Mouse (Mus musculus): ENCODE data around the gene Tsc2. TPM values are rescaled to one million over a fixed set of nuclear protein-coding genes. Genes with fewer than 3 reads are reported as not detected.

Gene Tsc2
- total and polyA plus RNA-seq, 3 experiments = 9.1 to 69.8 (median 35.2) TPM

GRCm38 (mm10) chr17:24677500-24678080 is 45.2 kb upstream of the Tsc2 start:
- no peak for TF ChIP-seq CHD1 (IDR thresholded peaks at IDR 0.05; ENCODE audit: low read depth, low read length)
- TF ChIP-seq PAX5 (IDR thresholded peaks at IDR 0.05; ENCODE audit: low read length) = no peak
- TF ChIP-seq RCOR1 (conservative IDR thresholded peaks at IDR 0.05; ENCODE audit: low read depth, low read length) = no peak
- no peak for TF ChIP-seq E2F4 (IDR thresholded peaks at IDR 0.05; ENCODE audit: insufficient replicate concordance, low read depth, low read length)
- no peak for TF ChIP-seq POLR2A (IDR thresholded peaks at IDR 0.05; ENCODE audit: low read depth, low read length)
- TF ChIP-seq HCFC1 (IDR thresholded peaks at IDR 0.05; ENCODE audit: low read depth, low read length) = no peak
- no peak for TF ChIP-seq JUN (IDR thresholded peaks at IDR 0.05; ENCODE audit: insufficient read depth, low read depth, low read length)
- no peak for TF ChIP-seq ZKSCAN1 (IDR thresholded peaks at IDR 0.05; ENCODE audit: borderline replicate concordance, low read depth, low read length)
- TF ChIP-seq CTCF (conservative IDR thresholded peaks at IDR 0.05 in 1 of 2, IDR thresholded peaks at IDR 0.05 in 1 of 2; ENCODE audit: low read depth in 2 of 2, low read length in 2 of 2) = no peak
- TF ChIP-seq MYC (IDR thresholded peaks at IDR 0.05; ENCODE audit: low read depth, low read length) = no peak
- Histone ChIP-seq H3K27ac (ENCODE audit: insufficient read depth, low read depth) (no peak overlapping the region), H3K79me2 (replicated peaks; ENCODE audit: control insufficient read depth, extremely low read depth, insufficient read depth, poor library complexity, severe bottlenecking) (peaks cover 35% of the 10 kb centered on the region), H3K4me3 (replicated peaks in 1 of 3; ENCODE audit: low read depth in 2 of 3, low read length in 2 of 3, poor library complexity in 1 of 3) (no peak overlapping the region), H3K4me1 (ENCODE audit: control insufficient read depth in 1 of 2, insufficient read depth in 2 of 2) (peaks cover 0 to 33% of the 10 kb centered on the region in 2 experiments; a peak in 2 of 4 replicates), H3K27me3 (replicated peaks) (no peaks in the 10 kb centered on the region), H3K9me3 (replicated peaks; ENCODE audit: low read length) (no peaks in the 10 kb centered on the region), H3K36me3 (replicated peaks in 1 of 2; ENCODE audit: control insufficient read depth in 1 of 2, insufficient read depth in 1 of 2, low read length in 1 of 2) (peaks cover 65 to 89% of the 10 kb centered on the region in 2 experiments), H3K4me2 (ENCODE audit: insufficient read depth, low read depth, poor library complexity, severe bottlenecking) (no peak overlapping the region), H3K9ac (ENCODE audit: insufficient read depth, low read depth) (no peak overlapping the region)
- in situ Hi-C loops (cut with MboI; ENCODE audit: low pct_ligation_motif_present, low pct_unique_long_range_greater_than_20kb, low sequenced_read_pairs) = no loop called here
- dilution Hi-C loops (cut with MboI; ENCODE audit: extremely low pct_ligation_motif_present, extremely low pct_unique_long_range_greater_than_20kb, low sequenced_read_pairs) = no loop called here
- DNase-seq (ENCODE audit: extremely low read depth) = no peak

- in situ Hi-C loops (cut with MboI; ENCODE audit: low pct_ligation_motif_present, low pct_unique_long_range_greater_than_20kb, low sequenced_read_pairs) (no loop called here), dilution Hi-C loops (cut with MboI; ENCODE audit: extremely low pct_ligation_motif_present, extremely low pct_unique_long_range_greater_than_20kb, low sequenced_read_pairs) (no loop called here)
- no peak overlapping the region for H3K27ac ChIP-seq (ENCODE audit: insufficient read depth, low read depth)
- no peak for TF ChIP-seq MYC (IDR thresholded peaks at IDR 0.05; ENCODE audit: low read depth, low read length)
- no peak for TF ChIP-seq RCOR1 (conservative IDR thresholded peaks at IDR 0.05; ENCODE audit: low read depth, low read length)
- no peak for TF ChIP-seq CHD2 (IDR thresholded peaks at IDR 0.05; ENCODE audit: low read length)
- TF ChIP-seq CHD1 (IDR thresholded peaks at IDR 0.05; ENCODE audit: low read depth, low read length) = no peak
- TF ChIP-seq ZKSCAN1 (IDR thresholded peaks at IDR 0.05; ENCODE audit: borderline replicate concordance, low read depth, low read length) = no peak
- TF ChIP-seq MXI1 (IDR thresholded peaks at IDR 0.05; ENCODE audit: low read depth, low read length) = no peak
- no peak for TF ChIP-seq ZMIZ1 (IDR thresholded peaks at IDR 0.05; ENCODE audit: low read depth, low read length)
- no peak for TF ChIP-seq NELFE (IDR thresholded peaks at IDR 0.05; ENCODE audit: low read depth, low read length)
- no peak for TF ChIP-seq BHLHE40 (IDR thresholded peaks at IDR 0.05; ENCODE audit: low read depth, low read length)
- TF ChIP-seq GABPA (IDR thresholded peaks at IDR 0.05; ENCODE audit: insufficient replicate concordance, low read depth, low read length) = no peak
- TF ChIP-seq SMC3 (IDR thresholded peaks at IDR 0.05; ENCODE audit: low read depth, low read length) = no peak
- no peak for TF ChIP-seq ZNF384 (IDR thresholded peaks at IDR 0.05; ENCODE audit: low read depth, low read length)
- no peak for TF ChIP-seq JUN (IDR thresholded peaks at IDR 0.05; ENCODE audit: insufficient read depth, low read depth, low read length)
- H3K9me3 ChIP-seq (replicated peaks; ENCODE audit: low read length) = no peaks in the 10 kb centered on the region
- no peak overlapping the region for H3K9ac ChIP-seq (ENCODE audit: insufficient read depth, low read depth)
- peaks cover 39% of the 10 kb centered on the region for H3K79me2 ChIP-seq (replicated peaks; ENCODE audit: control insufficient read depth, extremely low read depth, insufficient read depth, poor library complexity, severe bottlenecking)
- H3K36me3 ChIP-seq (replicated peaks in 1 of 2; ENCODE audit: control insufficient read depth in 1 of 2, insufficient read depth in 1 of 2, low read length in 1 of 2) = peaks cover 61 to 82% of the 10 kb centered on the region in 2 experiments
- DNase-seq (ENCODE audit: extremely low read depth) = no peak
- no peaks in the 10 kb centered on the region for H3K27me3 ChIP-seq (replicated peaks)
- no peak overlapping the region for H3K4me2 ChIP-seq (ENCODE audit: insufficient read depth, low read depth, poor library complexity, severe bottlenecking)
- H3K4me3 ChIP-seq (replicated peaks in 1 of 3; ENCODE audit: low read depth in 2 of 3, low read length in 2 of 3, poor library complexity in 1 of 3) = no peak overlapping the region
- peaks cover 0 to 40% of the 10 kb centered on the region in 2 experiments; a peak in 2 of 4 replicates for H3K4me1 ChIP-seq (ENCODE audit: control insufficient read depth in 1 of 2, insufficient read depth in 2 of 2)
Measured at GRCm38 (mm10) chr17:24676877-24677276, 44.4 kb upstream of the Tsc2 start.
